Mouse (Mus musculus) right cerebral cortex, adult 18-20 months (tissue): ENCODE results near the gene AI837181.
A peak's percentile ranks its signal among the peaks of the same experiment; 100 is the strongest.

Experiments
- DNase-seq: peaks from one replicate; pipeline ENCODE4 v3.0.0; 2022; ENCODE audit warnings: mixed read lengths

AI837181 gene

DNA sequence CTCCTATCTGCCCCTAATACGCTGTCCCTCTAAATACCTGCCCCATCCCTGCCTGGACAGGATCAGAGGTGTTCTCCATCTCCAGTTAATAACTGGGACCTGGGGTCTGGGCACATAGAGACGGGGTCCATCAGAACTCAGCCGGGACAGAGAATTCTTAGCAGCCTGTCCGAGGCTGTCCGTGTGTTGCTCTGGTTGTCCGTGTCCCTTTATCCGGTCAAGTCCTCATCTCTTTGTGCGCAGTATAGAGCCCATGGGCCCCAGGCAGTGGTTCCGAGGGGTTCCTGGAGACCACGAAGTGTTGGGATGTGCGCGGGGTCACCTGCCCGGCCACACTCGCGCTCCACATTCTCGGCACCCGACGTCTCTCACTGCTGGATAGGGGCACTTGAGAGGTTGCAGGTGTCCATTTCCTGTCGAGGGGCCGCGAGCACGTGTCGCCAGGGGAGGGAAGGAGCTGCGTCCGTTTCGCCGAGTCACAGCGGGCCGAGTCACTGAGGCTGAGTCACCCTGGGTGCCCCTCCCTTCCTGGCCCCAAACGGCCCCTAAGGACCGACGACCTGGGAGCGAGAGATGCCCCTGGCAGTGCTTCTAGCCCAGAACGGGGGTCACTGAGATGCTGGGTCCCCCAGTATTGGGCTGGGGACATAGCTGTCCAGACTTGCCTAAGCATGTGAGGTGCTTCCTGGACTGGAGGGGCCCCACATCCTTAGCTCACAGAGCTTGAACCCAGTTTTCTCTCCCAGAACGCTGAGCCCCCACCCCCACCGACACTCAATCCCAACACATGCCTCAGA is 23.6 kb downstream of the AI837181 start:
- no peak for DNase-seq

DNA sequence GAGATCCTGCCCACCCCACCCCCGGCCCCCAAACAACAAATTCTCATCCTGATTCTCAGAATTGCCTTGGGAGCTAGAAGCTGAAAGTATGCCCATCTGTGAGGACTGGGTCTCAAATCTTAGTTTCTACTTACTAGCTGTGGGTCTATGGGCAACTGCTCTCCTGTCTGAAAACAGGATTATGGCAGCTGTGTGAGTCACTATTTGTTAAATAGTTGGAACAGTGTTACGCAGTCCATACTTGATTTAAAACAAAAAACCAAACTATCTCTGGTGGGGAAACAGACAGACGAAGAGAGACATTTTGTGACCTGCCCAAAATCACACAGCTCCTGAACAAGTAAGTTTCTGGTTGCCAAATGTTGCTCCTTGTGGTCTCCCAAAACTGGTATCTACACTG is 24.7 kb downstream of the AI837181 start:
- DNase-seq, result no peak

GRCm38 (mm10) chr19:5451766-5452165 is 26.8 kb downstream of the AI837181 start:
- DNase-seq, result no peak

- DNase-seq, result no peak
These were observed 30.1 kb downstream of the AI837181 start for GRCm38 (mm10) chr19:5455037-5455436.

DNA sequence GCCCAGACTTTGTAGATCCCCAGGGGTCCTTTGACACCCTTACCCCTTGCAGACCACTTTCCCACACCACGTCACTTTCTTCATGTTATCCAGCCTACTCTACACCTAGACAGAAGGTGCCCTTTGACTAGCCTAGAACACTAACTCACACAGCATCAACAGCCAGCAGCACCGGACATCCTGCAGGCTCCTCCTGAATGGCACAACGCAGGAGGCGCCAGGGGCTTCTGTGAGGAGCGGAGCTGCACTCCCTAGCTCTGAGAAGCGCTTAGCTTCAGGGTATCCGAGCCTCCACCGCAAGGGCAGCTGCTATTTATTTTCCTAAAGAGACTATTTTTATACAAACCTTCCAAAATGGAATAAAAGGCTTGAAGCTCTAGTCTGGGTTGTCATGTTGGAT is 30.6 kb downstream of the AI837181 start:
- no peak for DNase-seq

- DNase-seq, result no peak
These were observed 31.4 kb downstream of the AI837181 start for GRCm38 (mm10) chr19:5456241-5456921.

DNA sequence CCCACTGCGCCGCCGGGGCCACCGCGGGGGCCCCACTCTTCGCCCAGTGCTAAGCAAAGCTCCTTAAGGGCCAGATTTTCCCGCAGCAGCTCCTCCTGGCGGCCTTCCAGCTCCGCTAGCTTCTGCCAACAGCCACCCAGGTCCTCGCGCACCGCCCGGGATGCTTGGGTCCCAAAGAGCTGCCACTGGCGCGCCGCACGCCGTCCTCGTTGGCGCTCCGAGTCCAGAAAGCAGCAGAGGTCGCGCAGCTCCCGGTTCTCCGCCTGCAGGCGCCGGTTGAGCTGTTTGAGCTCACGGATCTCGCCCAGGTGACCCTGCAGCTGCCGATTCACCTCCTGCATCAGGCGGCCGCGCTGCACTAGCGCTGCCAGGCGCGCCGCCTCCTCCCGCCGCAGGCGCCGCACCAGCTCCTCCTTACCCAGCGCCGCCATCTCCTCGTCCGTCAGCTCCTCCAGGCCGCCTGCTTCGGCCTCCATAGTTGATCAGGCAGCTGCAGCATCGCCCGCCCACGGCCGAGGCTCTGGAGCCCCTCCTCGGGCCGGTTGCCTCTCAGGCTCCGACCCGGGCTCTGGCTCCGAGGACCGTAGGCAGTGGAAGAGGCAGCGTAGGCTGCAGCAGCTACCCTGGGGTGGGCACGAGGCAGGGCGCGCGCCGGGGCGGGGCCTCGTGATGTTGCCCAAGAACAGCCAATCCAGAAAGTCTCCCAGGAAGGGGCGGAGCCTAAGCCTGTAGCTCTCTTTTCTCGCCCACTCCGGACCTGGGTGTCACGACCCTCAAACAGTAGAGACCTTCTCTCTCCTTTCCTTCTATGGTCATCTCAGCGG is 32.2 kb downstream of the AI837181 start:
- DNase-seq, result peak; percentile 96

- DNase-seq, result no peak
These were observed 33.0 kb downstream of the AI837181 start, which contains the start of gene Ccdc85b for GRCm38 (mm10) chr19:5457746-5458442. TSS of gene Ccdc85b (minus strand) at chr19:5457894.

- peak; percentile 71 for DNase-seq
These were observed 34.1 kb downstream of the AI837181 start for GRCm38 (mm10) chr19:5459019-5459418.

DNA sequence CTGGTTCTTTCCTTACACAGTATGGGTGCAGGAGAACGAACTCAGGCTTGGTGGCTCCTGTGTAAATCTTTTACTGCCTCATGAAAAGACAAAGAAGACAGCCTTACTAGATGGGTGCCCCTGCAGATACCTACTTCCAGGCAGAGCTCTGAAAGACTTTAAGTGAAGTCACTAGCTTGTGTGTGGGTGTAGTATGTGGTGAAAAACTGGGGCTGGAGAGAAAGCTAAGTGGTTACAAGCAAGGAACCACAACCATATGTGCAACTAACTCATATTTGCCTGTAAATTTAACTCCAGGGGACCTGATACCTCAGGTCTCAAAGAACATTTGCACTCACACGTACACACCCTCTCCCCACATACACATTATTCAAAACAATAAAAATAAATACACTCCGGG is 35.0 kb downstream of the AI837181 start:
- DNase-seq, result no peak

DNA sequence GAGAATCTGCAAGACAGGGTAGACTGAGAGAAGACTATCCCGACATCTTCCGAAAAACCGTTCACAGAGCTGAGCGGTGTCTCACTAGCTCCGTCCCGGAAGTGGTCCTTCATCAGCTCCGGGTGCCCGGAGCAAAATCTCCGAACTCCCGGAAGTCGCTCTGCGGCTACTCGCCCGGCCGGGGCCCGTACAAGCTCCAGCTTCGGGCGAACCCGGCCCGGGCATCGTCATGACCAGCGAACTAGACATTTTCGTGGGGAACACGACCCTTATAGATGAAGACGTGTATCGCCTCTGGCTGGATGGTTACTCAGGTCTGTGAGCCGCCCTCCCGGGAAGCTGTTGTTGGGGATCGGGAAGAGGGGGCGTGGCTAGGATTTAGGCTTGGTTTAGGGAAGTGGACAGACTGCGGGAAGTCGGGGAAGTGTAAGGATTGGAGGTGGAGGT is 35.5 kb downstream of the AI837181 start, which contains the start of gene Fibp:
Gene Fibp (plus strand): TSS at position 151 of the 447 bp plus-strand sequence.
- DNase-seq, result peak; percentile 89

- DNase-seq, result no peak
These were observed 36.5 kb downstream of the AI837181 start for GRCm38 (mm10) chr19:5461411-5461810.

- DNase-seq, result no peak
These were observed 38.3 kb downstream of the AI837181 start for GRCm38 (mm10) chr19:5463212-5463611.

DNA sequence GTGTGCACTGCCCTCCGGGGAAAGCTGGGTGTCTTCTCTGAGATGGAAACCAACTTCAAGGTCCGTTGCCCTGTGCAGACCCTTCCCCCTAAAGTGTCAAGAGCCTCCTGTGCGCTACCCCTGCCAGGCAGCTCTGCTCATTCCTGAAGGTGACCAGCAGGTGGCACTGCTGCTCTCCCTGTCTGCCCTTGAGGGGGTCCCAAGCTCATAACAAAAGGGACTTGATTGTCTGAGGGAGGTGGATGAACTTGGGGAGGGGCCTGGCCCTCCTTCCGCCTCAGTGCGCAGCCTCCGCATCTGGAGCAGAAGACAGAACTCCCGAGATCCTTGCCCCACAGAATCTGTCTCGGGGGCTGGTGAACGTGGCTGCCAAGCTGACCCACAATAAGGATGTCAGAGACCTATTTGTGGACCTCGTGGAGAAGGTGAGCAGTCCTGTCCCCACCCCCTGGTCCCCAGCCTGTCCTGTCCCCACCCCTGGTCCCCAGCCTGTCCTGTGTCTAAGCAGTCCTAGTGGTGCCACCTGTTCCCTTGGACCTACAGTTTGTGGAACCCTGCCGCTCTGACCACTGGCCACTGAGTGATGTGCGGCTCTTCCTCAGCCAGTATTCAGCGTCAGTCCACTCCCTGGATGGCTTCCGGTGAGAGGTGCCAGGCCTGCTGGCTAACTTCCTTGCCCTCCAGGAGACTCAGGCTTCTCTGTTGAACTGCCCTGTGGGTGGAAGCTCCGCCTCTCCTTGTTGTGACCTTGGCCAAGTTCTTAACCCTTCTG is 39.0 kb downstream of the AI837181 start:
- DNase-seq, result no peak

GRCm38 (mm10) chr19:5465037-5465436 is 40.1 kb downstream of the AI837181 start:
- no peak for DNase-seq

- no peak for DNase-seq
These were observed 42.1 kb downstream of the AI837181 start for GRCm38 (mm10) chr19:5466916-5467500.

DNA sequence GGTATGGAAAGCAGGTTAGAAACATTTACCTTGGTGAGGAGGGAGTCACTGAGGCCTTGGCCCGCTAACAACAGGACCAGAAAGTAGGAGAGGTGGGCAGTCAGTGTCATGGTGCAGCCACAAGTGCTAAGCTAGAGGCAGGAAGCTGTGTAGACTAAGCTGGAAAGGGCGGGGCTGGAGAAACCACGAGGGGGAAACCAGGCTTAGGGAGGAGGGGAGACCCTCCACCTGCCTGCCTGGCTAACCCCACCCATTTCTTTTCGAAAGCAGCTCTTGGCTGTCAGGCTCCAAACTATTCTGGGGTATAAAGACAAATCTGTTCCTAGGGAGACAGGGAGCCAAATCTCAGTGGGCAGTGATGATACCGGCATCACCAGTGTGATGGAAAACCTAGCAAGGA is 43.4 kb downstream of the AI837181 start, which contains the start of gene Ctsw:
Gene Ctsw (minus strand): TSS at position 134 of the 400 bp plus-strand sequence.
- DNase-seq, result no peak

DNA sequence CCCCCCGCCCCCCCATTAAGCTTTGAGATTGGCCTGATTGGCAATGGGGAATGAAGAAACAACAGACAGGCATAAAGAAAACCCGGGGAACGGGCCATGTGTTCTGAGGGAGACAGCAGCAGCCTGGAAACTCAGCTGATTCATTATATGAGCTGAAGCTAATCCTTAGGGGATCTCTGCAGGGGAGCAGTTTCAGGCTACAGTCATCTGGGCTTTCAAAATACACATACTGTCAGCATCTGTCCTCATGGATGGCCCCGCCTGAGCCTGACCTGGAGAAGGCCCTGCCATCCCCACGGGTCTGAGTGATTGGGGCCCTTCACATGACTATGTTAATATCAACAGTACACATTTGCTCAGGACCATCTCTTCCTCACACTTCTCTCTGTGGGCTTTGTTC is 46.9 kb downstream of the AI837181 start:
- no peak for DNase-seq

DNA sequence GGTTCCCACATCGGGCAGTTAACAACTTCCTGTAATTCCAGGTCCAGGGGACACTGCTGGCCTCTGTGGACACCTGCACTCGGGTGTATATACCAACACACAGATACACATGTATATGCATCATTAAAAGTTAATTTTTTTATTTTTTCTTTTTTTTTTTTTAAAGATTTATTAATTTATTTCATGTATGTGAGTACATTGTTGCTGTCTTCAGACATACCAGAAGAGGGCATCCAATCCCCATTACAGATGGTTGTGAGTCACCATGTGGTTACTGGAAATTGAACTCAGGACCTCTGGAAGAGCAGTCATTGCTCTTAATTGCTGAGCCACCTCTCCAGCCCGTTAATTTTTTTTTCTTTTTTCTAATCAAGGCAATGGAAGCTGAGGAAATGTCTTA is 47.9 kb downstream of the AI837181 start:
- no peak for DNase-seq

DNA sequence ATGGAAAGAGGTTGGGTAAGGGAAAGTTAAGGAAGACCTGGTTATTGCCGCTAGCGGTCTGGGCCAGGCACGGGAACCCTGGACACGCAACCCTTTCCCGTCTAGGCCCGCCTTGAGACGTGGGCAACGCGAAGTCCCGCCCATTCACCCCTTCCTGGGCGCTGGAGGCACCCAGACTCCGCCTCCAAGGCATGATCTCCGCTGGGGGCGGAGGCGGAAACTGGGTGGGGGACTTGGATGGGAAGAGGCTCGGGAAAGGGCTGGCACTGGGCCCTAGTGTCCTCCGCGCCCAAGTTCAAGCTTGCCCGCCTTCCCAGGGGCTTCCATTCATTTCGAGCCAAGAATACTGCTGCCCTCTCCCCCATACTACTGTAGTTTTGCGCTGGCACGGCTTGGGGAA is 48.8 kb downstream of the AI837181 start, which contains the start of gene Efemp2:
Gene Efemp2 (plus strand): TSS at position 235 of the 400 bp plus-strand sequence.
- DNase-seq, result peak; percentile 68
